Mouse (Mus musculus): Measurements from ENCODE around the gene Fam173a.
A peak's percentile ranks its signal among the peaks of the same experiment; 100 is the strongest.

Gene Fam173a

GRCm38 (mm10) chr17:25795609-25796092 lies 3.0 kb upstream of the Fam173a start, which contains the start of gene AC134908.4:
AC134908.4 (minus strand) TSS chr17:25795659.
- peak; percentile 72 for DNase-seq

- no peak for DNase-seq
Observed at GRCm38 (mm10) chr17:25794998-25795397, 2.3 kb upstream of the Fam173a start.

- peak; percentile 29 for DNase-seq
Observed at GRCm38 (mm10) chr17:25794197-25794596, 1.5 kb upstream of the Fam173a start.

- DNase-seq: peak; percentile 90
Observed at GRCm38 (mm10) chr17:25791843-25792527, 716 bp downstream of the Fam173a start.

- peak; percentile 24 for DNase-seq
Observed at GRCm38 (mm10) chr17:25791320-25791842, 1.3 kb downstream of the Fam173a start.

- no peak for DNase-seq
Observed at GRCm38 (mm10) chr17:25786781-25787504, 5.8 kb downstream of the Fam173a start.

GRCm38 (mm10) chr17:25786280-25786679 lies 6.4 kb downstream of the Fam173a start, which contains the start of gene Ccdc78:
Ccdc78 (plus strand) TSS chr17:25786580.
- DNase-seq: no peak

GRCm38 (mm10) chr17:25785281-25785745 lies 7.4 kb downstream of the Fam173a start, which contains the start of gene Haghl:
Haghl (minus strand) TSS chr17:25785673.
- peak; percentile 98 for DNase-seq

- DNase-seq: no peak
Observed at GRCm38 (mm10) chr17:25783861-25784574, 8.7 kb downstream of the Fam173a start.

- peak; percentile 57 for DNase-seq
Observed at GRCm38 (mm10) chr17:25783086-25783485, 9.6 kb downstream of the Fam173a start.

GRCm38 (mm10) chr17:25781339-25781738 lies 11.4 kb downstream of the Fam173a start:
- DNase-seq: no peak

- DNase-seq: no peak
Observed at GRCm38 (mm10) chr17:25777948-25778347, 14.8 kb downstream of the Fam173a start.

- peak; percentile 29 for DNase-seq
Observed at GRCm38 (mm10) chr17:25775318-25776062, 17.2 kb downstream of the Fam173a start.

- DNase-seq: peak; percentile 99
Observed at GRCm38 (mm10) chr17:25773549-25774120, 19.1 kb downstream of the Fam173a start, which contains the start of gene Narfl. Narfl (plus strand) TSS chr17:25773776.

- no peak for DNase-seq
Observed at GRCm38 (mm10) chr17:25769331-25769730, 23.4 kb downstream of the Fam173a start.

GRCm38 (mm10) chr17:25765886-25766285 lies 26.8 kb downstream of the Fam173a start:
- no peak for DNase-seq

GRCm38 (mm10) chr17:25762591-25762990 lies 30.1 kb downstream of the Fam173a start:
- no peak for DNase-seq

- DNase-seq: peak; percentile 57
Observed at GRCm38 (mm10) chr17:25761561-25761970, 31.1 kb downstream of the Fam173a start.

GRCm38 (mm10) chr17:25760148-25760547 lies 32.6 kb downstream of the Fam173a start:
- DNase-seq: no peak

GRCm38 (mm10) chr17:25757691-25758090 lies 35.0 kb downstream of the Fam173a start:
- no peak for DNase-seq
